Mouse (Mus musculus): ENCODE results near the gene Piezo1. TPM values are rescaled to one million over a fixed set of nuclear protein-coding genes. Genes with fewer than 3 reads are reported as not detected.

Gene Piezo1
- polyA plus RNA-seq, 1 experiment from 2014 or later, result 11.6 TPM

DNA sequence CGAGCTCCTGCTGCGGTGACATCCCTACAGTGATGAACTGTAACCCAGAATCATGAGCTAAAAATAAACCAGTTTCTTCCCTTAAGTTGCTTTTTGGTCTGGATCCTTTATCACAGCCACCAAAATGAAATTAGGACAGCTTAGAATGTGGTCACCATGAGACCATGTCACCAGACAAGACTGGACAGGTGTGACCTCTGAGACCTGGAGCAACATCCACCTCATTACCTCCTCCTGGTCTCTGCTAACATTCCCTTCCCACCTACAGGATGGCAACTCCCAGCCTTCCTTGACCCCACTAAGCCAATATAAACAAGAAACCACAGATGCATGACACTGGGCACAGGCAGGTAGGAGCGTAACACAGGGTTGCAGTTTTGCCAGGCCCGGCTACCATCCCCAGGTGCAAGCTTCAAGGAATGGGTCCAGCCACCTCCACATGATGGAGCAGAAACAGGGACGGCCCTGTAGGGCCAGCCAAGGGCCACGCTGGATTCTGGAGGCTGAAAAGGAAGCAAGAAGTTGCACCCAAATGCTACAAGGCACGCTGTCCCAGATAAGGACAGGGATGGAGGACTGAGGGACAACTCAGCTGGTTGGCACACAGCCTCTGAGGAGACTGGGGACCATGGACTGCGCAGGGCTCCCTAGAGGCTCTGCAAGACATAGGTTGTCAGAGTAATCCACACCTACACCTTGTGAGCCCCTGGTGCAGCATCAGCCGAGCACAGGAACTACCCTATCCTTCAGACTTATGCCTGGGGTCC lies 12.6 kb downstream of the Piezo1 start:
- Histone ChIP-seq H3K9me3 (no peaks in the 10 kb centered on the region), H3K4me3 (no peak overlapping the region), H3K4me2 (replicated peaks) (no peak overlapping the region), H3K27ac (no peak overlapping the region), H3K36me3 (peaks cover 5% of the 10 kb centered on the region; the same call in 1 of the 2 replicates), H3K4me1 (peaks cover 10% of the 10 kb centered on the region), H3K27me3 (no peaks in the 10 kb centered on the region), H3K9ac (no peak overlapping the region)
- 87% methylated on average over 9 of the region's 9 CpGs for WGBS
- ATAC-seq (ENCODE audit: insufficient number of reproducible peaks, insufficient read depth, low FRiP score, low TSS enrichment), result no peak

DNA sequence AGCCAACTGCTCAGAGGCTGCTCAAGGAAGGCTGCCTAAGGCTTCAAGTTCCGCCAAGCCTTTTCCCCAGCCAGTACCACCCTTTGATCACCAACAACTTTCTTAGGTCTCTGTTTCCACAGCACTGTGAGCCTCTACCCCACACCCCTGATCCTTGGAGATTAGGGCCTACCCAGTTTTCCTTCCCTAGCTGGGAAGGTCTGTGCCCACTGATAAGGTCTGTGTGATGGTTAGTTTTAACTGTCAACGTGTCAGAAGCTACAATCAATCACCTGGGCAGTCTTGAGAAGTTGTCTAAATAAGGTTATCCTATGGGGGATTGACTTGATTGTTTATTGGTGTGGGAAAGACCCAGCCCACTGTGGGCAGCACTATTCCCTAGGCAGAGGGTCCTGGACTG lies 13.3 kb downstream of the Piezo1 start:
- H3K4me1 ChIP-seq, result peaks cover 10% of the 10 kb centered on the region
- no peak; the same call in 1 of the 2 replicates for ATAC-seq (ENCODE audit: insufficient number of reproducible peaks, insufficient read depth, low FRiP score, low TSS enrichment)
- peak overlapping the region; percentile 58; the same call in 1 of the 2 replicates for H3K27ac ChIP-seq
- H3K9ac ChIP-seq, result no peak overlapping the region
- no peaks in the 10 kb centered on the region for H3K27me3 ChIP-seq
- H3K36me3 ChIP-seq, result peaks cover 5% of the 10 kb centered on the region; the same call in 1 of the 2 replicates
- no peaks in the 10 kb centered on the region for H3K9me3 ChIP-seq
- 82% methylated on average over 2 of the region's 2 CpGs for WGBS
- no peak overlapping the region for H3K4me2 ChIP-seq (replicated peaks)
- no peak overlapping the region for H3K4me3 ChIP-seq

DNA sequence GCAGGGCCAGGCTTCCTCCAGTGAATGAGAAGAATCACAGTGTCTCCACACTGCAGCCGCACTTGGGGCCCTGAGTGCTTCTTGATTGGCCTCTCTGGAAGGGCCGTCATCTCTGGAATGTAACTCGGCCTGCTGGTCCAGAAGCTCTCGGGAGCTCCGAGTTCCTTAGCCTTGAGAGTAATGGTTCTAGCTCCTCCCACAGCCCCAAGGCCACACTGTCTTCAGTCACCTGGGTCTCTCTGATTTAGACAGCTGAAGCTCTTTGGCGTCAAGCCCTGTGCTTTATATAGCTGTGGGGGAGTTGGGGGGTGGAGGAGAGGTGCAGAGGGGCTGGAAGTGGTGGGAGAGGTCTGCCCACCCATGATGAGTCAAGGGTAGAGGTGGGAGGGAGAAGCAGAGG lies 14.1 kb downstream of the Piezo1 start:
- H3K9ac ChIP-seq, result no peak overlapping the region
- no peak overlapping the region for H3K4me3 ChIP-seq
- no peak overlapping the region for H3K4me2 ChIP-seq (replicated peaks)
- peak overlapping the region; percentile 58 for H3K27ac ChIP-seq
- peaks cover 5% of the 10 kb centered on the region; the same call in 1 of the 2 replicates for H3K36me3 ChIP-seq
- ATAC-seq (ENCODE audit: insufficient number of reproducible peaks, insufficient read depth, low FRiP score, low TSS enrichment), result peak; percentile 57; the same call in 1 of the 2 replicates
- H3K27me3 ChIP-seq, result no peaks in the 10 kb centered on the region
- peaks cover 10% of the 10 kb centered on the region for H3K4me1 ChIP-seq
- 29% methylated on average over 6 of the region's 6 CpGs for WGBS
- H3K9me3 ChIP-seq, result no peaks in the 10 kb centered on the region

DNA sequence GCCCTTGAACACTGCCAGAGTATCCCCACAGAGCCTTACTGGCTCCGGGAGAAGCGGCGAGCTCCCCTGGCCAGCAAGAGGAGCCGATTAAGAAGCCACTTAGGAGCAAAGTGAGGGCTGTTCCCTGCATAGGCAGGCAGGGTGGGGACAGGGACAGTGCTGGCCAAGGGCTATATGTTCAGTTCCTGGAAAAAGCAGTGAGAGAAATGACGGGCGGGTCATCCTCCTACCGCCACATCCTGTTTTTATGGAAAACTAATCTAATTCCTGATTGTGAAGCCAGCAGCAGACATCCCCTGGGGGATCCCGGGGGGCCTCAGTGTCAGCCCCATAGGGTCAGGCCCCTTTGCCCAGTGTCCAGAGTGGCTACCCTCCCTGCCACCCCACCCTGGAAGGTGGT lies 19.8 kb downstream of the Piezo1 start:
- H3K9ac ChIP-seq, result no peak overlapping the region

DNA sequence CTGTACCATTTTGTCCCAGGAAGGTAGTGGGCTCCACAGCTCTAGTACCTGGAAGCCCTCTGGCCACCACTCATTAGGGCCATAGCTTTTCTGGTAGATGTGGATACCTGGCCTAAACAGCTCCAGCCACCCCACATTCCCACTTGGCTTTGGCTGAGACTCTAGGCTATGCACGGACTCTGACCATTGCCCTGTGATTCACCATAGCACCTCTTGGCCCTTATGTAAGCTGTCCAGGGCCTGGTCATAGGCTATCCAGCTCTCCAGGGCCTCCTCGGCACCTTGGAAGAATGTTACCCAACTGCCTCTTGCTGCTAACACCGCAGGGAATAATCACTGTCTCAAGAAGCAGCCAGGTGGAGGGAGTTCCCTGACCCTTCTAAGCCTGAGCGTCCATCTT lies 22.0 kb downstream of the Piezo1 start:
- Histone ChIP-seq H3K4me3 (no peak overlapping the region), H3K4me1 (peaks cover 26% of the 10 kb centered on the region), H3K4me2 (replicated peaks) (no peak overlapping the region), H3K27me3 (no peaks in the 10 kb centered on the region), H3K36me3 (no peaks in the 10 kb centered on the region), H3K27ac (no peak overlapping the region), H3K9me3 (0 out of 2 replicates have a peak, but pooled peaks cover 4% of the 10 kb centered on the region), H3K9ac (no peak overlapping the region)
- no peak for ATAC-seq (ENCODE audit: insufficient number of reproducible peaks, insufficient read depth, low FRiP score, low TSS enrichment)
- 89% methylated on average over 4 of the region's 4 CpGs for WGBS

More for the DNA sequence above, 19.8 kb downstream of the Piezo1 start:
- 83% methylated on average over 8 of the region's 8 CpGs for WGBS
- H3K27ac ChIP-seq, result no peak overlapping the region
- ATAC-seq (ENCODE audit: insufficient number of reproducible peaks, insufficient read depth, low FRiP score, low TSS enrichment), result no peak
- H3K27me3 ChIP-seq, result no peaks in the 10 kb centered on the region
- H3K4me2 ChIP-seq (replicated peaks), result no peak overlapping the region
- peaks cover 13% of the 10 kb centered on the region for H3K4me1 ChIP-seq
- H3K36me3 ChIP-seq, result no peaks in the 10 kb centered on the region
- H3K9me3 ChIP-seq, result 0 out of 2 replicates have a peak, but pooled peaks cover 4% of the 10 kb centered on the region
- no peak overlapping the region for H3K4me3 ChIP-seq

DNA sequence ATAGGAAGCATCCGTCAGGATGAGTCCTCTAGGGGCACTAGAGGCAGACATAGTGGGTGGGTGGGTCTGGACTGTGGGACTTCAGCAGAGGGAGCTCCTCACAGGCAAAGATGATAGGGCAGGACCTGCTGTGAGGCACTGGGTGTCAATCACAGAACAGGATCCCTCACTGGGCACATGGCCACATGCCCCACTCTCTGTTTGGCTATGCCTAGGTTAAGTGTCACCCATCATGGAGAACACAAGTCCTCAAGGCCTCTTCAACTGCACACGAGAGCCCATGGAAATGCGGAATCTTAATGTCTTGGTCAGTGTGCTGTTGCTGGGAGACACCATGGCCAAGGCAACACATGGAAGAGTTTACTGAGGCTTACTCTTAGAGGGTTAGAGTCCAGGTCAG lies 23.2 kb downstream of the Piezo1 start:
- Histone ChIP-seq H3K4me3 (no peak overlapping the region), H3K9ac (no peak overlapping the region), H3K9me3 (0 out of 2 replicates have a peak, but pooled peaks cover 4% of the 10 kb centered on the region), H3K27ac (no peak overlapping the region), H3K4me1 (peaks cover 38% of the 10 kb centered on the region), H3K4me2 (replicated peaks) (no peak overlapping the region), H3K36me3 (no peaks in the 10 kb centered on the region), H3K27me3 (no peaks in the 10 kb centered on the region)
- no peak for ATAC-seq (ENCODE audit: insufficient number of reproducible peaks, insufficient read depth, low FRiP score, low TSS enrichment)
- WGBS, result 91% methylated on average over 3 of the region's 3 CpGs

DNA sequence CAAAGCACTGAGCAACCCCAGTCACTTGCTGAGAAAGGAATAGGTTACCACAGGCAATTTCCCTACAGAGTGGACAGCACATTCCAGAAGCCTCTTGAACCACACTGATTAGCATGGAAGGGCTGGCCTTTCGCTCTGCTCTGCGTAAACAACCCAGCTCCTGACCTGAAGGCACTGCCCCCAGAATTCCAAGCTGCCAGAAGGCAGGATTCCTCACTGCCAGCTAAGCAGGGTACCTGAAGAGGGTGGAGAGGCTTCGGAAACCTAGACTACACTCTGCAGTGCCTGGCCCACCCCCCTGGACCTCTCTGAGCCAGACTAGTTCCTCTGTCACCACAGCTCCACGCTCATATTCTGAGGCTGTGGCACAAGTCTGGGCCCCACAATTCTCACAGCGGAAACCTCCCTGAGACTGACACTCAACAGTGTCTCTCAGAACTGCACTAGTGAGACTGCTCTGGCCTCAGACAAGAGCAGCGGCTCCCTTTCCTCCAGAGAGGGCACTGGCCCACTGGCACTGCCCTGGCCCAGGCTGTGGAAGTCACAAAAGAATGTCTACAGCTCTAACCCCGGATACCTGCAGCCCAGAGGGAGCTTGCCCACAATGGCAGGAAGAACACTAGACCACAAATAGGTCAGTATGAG lies 24.5 kb downstream of the Piezo1 start:
- Histone ChIP-seq H3K9me3 (0 out of 2 replicates have a peak, but pooled peaks cover 4% of the 10 kb centered on the region), H3K4me1 (peaks cover 39% of the 10 kb centered on the region), H3K4me3 (no peak overlapping the region), H3K27ac (0 out of 2 replicates have a peak overlapping the region, but pooled peaks have one; percentile 4), H3K9ac (no peak overlapping the region), H3K4me2 (replicated peaks) (no peak overlapping the region), H3K36me3 (no peaks in the 10 kb centered on the region), H3K27me3 (no peaks in the 10 kb centered on the region)
- ATAC-seq (ENCODE audit: insufficient number of reproducible peaks, insufficient read depth, low FRiP score, low TSS enrichment), result no peak
- WGBS, result 51% methylated on average over 7 of the region's 7 CpGs

DNA sequence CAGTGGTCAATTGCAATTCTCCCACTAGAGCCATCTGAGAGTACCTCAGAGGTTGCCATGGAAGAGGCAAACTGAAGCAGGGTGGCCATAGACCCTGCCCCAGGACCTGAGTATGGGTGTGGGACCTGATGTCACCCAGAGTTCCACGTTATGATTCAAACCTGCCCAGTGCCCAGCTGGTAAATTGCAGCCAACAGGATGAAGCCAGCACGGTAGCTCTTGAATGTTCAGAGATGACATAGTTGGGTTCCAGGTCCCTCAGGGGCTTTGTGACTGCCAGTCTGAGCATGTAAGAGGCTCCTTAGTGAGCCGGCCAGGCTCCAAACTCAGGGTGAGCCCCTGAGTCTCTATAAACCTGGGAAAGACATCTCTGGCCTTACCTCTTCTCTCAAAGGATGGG lies 25.0 kb downstream of the Piezo1 start:
- Histone ChIP-seq H3K9ac (no peak overlapping the region), H3K4me2 (replicated peaks) (no peak overlapping the region), H3K4me1 (peaks cover 34% of the 10 kb centered on the region), H3K4me3 (no peak overlapping the region), H3K9me3 (0 out of 2 replicates have a peak, but pooled peaks cover 4% of the 10 kb centered on the region), H3K27ac (0 out of 2 replicates have a peak overlapping the region, but pooled peaks have one; percentile 4), H3K27me3 (no peaks in the 10 kb centered on the region), H3K36me3 (no peaks in the 10 kb centered on the region)
- WGBS, result 61% methylated on average over 3 of the region's 3 CpGs
- no peak for ATAC-seq (ENCODE audit: insufficient number of reproducible peaks, insufficient read depth, low FRiP score, low TSS enrichment)

DNA sequence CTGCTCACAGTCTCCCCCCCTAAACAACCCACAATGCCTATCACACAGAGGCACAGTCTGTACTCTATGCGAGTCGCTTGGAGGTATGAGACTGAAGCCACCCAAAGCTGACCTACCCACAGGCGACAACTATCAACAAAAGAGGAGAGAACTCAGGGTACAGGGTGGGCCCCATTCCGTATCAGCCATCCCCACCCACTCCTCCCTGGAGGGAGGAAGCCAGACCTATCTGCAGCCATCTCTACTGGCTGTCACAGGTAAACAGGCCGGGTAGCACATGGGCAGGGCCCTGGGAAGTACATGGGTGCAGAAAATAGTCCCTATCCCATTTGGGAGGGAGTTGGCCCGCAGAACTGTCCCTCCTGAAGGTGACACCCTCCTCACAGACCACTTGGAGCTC lies 26.1 kb downstream of the Piezo1 start:
- Histone ChIP-seq H3K27ac (0 out of 2 replicates have a peak overlapping the region, but pooled peaks have one; percentile 30), H3K27me3 (no peaks in the 10 kb centered on the region), H3K4me3 (no peak overlapping the region), H3K4me2 (replicated peaks) (no peak overlapping the region), H3K9ac (no peak overlapping the region), H3K36me3 (no peaks in the 10 kb centered on the region), H3K4me1 (peaks cover 34% of the 10 kb centered on the region), H3K9me3 (0 out of 2 replicates have a peak, but pooled peaks cover 4% of the 10 kb centered on the region)
- 80% methylated on average over 6 of the region's 6 CpGs for WGBS
- ATAC-seq (ENCODE audit: insufficient number of reproducible peaks, insufficient read depth, low FRiP score, low TSS enrichment), result no peak

DNA sequence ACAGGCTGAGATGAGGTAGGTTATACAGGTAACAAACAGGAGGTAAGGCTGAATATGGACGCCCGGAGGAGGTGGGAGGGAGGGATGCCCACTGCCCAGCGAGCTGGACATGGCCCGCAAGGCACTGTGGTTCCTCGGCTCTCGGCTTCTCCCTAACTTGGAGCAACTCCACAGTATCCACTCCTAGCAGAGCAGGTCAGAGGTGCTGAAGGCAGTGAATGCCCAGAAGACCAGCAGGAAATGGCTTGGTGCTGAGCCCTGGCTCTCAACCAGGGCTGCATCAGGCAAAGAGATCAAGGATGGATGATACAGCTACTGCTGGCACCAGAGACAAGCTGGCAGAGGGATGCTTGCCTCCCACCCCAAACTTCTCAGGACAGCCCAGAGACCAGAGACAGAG lies 26.6 kb downstream of the Piezo1 start:
- 77% methylated on average over 6 of the region's 6 CpGs for WGBS
- Histone ChIP-seq H3K4me1 (peaks cover 34% of the 10 kb centered on the region), H3K27ac (0 out of 2 replicates have a peak overlapping the region, but pooled peaks have one; percentile 67), H3K9me3 (0 out of 2 replicates have a peak, but pooled peaks cover 4% of the 10 kb centered on the region), H3K4me2 (replicated peaks) (no peak overlapping the region), H3K27me3 (no peaks in the 10 kb centered on the region), H3K9ac (no peak overlapping the region), H3K4me3 (no peak overlapping the region), H3K36me3 (no peaks in the 10 kb centered on the region)
- ATAC-seq (ENCODE audit: insufficient number of reproducible peaks, insufficient read depth, low FRiP score, low TSS enrichment), result no peak

DNA sequence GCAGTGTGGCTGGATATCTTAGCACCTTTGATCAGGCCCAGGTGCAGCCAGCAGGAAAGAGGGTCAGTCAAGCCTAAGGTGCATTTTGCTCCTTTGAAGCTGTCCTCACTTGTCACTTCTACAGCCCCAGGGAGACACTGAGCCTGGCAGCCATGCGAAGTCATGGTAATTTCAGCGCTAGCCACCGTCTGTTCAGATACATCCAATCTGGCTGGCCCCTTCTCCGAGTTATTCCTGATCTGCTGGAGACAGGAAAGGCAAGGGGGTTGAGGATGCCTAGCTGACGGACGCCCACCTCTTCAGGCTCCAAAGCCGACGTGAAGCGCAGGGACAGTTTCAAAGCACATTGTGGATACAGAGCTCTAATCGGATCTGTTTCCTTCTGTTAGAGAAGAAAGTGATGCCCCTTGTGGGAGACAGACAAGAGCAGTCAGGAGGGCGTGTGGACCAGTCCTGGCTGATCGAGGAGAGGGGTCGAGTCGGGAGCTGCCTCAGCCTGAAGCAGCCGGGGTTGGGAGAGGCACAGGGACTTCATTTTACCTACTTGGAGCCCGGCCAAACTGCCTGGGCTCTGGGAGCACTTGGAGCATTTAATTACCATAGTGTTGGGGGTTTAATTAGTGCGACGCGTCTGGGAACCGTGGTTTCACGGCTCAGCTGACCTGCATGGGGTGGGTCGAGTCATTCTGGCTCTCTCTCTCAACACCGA lies 27.3 kb downstream of the Piezo1 start:
- Histone ChIP-seq H3K36me3 (no peaks in the 10 kb centered on the region), H3K27me3 (no peaks in the 10 kb centered on the region), H3K9ac (0 out of 2 replicates have a peak overlapping the region, but pooled peaks have one; percentile 21), H3K4me2 (replicated peaks) (peak overlapping the region; percentile 29), H3K27ac (peak overlapping the region; percentile 67), H3K4me3 (no peak overlapping the region), H3K9me3 (0 out of 2 replicates have a peak, but pooled peaks cover 4% of the 10 kb centered on the region), H3K4me1 (peaks cover 34% of the 10 kb centered on the region)
- 23% methylated on average over 23 of the region's 23 CpGs for WGBS
- no peak for ATAC-seq (ENCODE audit: insufficient number of reproducible peaks, insufficient read depth, low FRiP score, low TSS enrichment)

Measured in embryonic facial prominence, embryonic 12.5 days (tissue).